Mouse (Mus musculus) ES-Bruce4 (cell line): ENCODE results near the gene Lpp. TPM values are rescaled to one million over a fixed set of nuclear protein-coding genes. Genes with fewer than 3 reads are reported as not detected.

Source experiments
- H3K27ac ChIP-seq: 2 replicates; pipeline ENCODE4 v1.5.1; 2012; ENCODE audit warnings: low read length, inconsistent platforms; ENCODE audit not compliant: insufficient read depth
- H3K27me3 ChIP-seq: 2 replicates; pipeline ENCODE4 v1.6.1; 2012; ENCODE audit warnings: mild to moderate bottlenecking, low read length, inconsistent platforms; ENCODE audit not compliant: control insufficient read depth, poor library complexity, insufficient read depth, severe bottlenecking
- H3K36me3 ChIP-seq: 2 replicates; pipeline ENCODE4 v1.6.1; 2012; ENCODE audit warnings: inconsistent platforms, mild to moderate bottlenecking, low read length, moderate library complexity; ENCODE audit not compliant: control insufficient read depth, poor library complexity, insufficient read depth, severe bottlenecking
- H3K4me1 ChIP-seq: one replicate; pipeline ENCODE4 v1.8.1; 2011; ENCODE audit warnings: low read length; ENCODE audit not compliant: control insufficient read depth, insufficient read depth
- H3K4me3 ChIP-seq: 2 replicates; pipeline ENCODE4 v1.5.1; 2011; ENCODE audit warnings: low read depth, mild to moderate bottlenecking, low read length
- H3K9ac ChIP-seq: 2 replicates; pipeline ENCODE4 v1.6.1; 2012; ENCODE audit warnings: low read depth, mild to moderate bottlenecking, inconsistent platforms; ENCODE audit not compliant: poor library complexity, severe bottlenecking
- H3K9me3 ChIP-seq: replicated peaks from 2 replicates; pipeline ENCODE4 v1.6.1; 2012; ENCODE audit warnings: mild to moderate bottlenecking, low read length, inconsistent platforms; ENCODE audit not compliant: control insufficient read depth, poor library complexity, insufficient read depth, severe bottlenecking
- CTCF ChIP-seq: IDR thresholded peaks from one replicate; pipeline ENCODE4 v1.8.1; 2011; ENCODE audit warnings: low read depth, low read length
- EP300 ChIP-seq: IDR thresholded peaks from 2 replicates; pipeline ENCODE4 v1.6.1; 2011; ENCODE audit warnings: low read depth, low read length; ENCODE audit not compliant: insufficient read depth
- POLR2A ChIP-seq: IDR thresholded peaks from one replicate; pipeline ENCODE4 v1.8.1; 2011; ENCODE audit warnings: low read length; ENCODE audit not compliant: insufficient read depth
- polyA plus RNA-seq: library from polyadenylated mRNA; stranded (reverse); fragments of >200 nt; gene quantifications from 2 replicates; pipeline ENCODE4 v1.2.4, GENCODE M21; 2011; ENCODE audit warnings: low read depth; ENCODE audit not compliant: missing spikeins, insufficient read depth, insufficient read length

Gene Lpp
- polyA plus RNA-seq, 1 experiment: 48.5 TPM

DNA sequence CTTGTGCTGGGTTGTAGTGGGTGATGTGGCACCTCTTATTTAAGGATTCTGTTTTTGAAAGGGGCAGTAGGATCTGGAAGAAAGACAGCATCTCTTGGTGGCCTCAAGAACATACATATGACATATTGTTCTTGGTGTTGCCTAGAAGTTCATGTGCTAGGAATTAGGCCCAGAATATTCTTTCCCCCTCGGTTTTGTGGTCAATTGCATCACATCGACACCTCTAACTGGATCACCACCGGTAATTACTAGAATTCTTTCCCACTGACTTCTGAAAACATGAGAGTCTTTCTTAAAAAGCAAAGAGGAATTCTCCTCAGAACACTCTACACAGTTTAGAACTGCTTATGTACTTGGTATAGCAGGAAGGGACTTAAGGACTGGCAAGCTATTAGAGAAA lies 34.3 kb downstream of the Lpp start:
- Histone ChIP-seq H3K4me1 (no peaks in the 10 kb centered on the region), H3K27ac (no peak overlapping the region), H3K9me3 (no peaks in the 10 kb centered on the region), H3K36me3 (no peaks in the 10 kb centered on the region), H3K9ac (no peak overlapping the region), H3K4me3 (no peak overlapping the region), H3K27me3 (no peaks in the 10 kb centered on the region)
- no peak for TF ChIP-seq POLR2A
- TF ChIP-seq EP300: no peak
- no peak for TF ChIP-seq CTCF

DNA sequence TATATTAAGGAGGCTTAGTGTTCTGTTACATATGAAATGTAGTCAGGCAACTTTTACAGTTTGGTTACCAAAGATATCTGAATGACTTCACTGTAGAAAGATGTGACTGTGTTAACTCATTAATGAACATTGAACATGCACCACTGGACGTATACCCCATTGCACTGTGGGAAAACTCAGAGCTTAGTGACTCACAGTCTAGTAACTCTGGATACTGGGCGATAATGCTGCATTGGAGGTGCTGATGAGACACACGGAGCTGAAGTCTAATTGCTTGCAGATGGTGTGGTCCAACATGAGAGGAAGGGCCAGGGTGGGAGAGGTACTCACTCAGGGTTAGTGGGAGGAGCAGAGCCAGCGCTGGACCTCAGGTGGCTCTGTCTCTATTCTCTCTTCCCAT lies 34.7 kb downstream of the Lpp start:
- H3K36me3 ChIP-seq: no peaks in the 10 kb centered on the region
- no peak overlapping the region for H3K27ac ChIP-seq
- H3K27me3 ChIP-seq: no peaks in the 10 kb centered on the region
- H3K9ac ChIP-seq: no peak overlapping the region
- no peaks in the 10 kb centered on the region for H3K4me1 ChIP-seq
- no peaks in the 10 kb centered on the region for H3K9me3 ChIP-seq
- H3K4me3 ChIP-seq: no peak overlapping the region
- TF ChIP-seq EP300 (no peak), CTCF (no peak), POLR2A (no peak)

DNA sequence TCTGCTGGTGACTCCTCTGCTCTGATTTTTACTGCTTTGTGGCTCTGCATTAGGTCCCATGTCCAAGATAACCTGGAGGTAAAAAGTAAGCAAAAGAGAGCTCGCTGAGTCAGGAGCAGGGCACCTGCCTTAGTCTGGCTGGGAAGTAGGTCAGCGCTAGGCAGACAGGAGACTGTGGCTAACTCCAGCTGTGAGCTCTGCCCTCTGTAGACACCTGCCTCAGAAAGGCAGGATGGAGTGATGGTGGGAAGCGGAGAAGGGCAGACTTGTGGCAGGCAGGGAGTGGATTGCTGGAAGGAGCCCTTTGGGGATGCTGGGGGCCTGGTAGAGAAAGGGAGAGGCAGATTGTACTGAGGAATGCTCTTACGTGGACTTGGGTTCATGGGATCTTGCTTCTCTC lies 35.4 kb downstream of the Lpp start:
- TF ChIP-seq POLR2A: no peak
- no peak for TF ChIP-seq CTCF
- no peak for TF ChIP-seq EP300
- Histone ChIP-seq H3K27me3 (no peaks in the 10 kb centered on the region), H3K36me3 (no peaks in the 10 kb centered on the region), H3K4me1 (no peaks in the 10 kb centered on the region), H3K27ac (no peak overlapping the region), H3K9ac (no peak overlapping the region), H3K4me3 (no peak overlapping the region), H3K9me3 (no peaks in the 10 kb centered on the region)

DNA sequence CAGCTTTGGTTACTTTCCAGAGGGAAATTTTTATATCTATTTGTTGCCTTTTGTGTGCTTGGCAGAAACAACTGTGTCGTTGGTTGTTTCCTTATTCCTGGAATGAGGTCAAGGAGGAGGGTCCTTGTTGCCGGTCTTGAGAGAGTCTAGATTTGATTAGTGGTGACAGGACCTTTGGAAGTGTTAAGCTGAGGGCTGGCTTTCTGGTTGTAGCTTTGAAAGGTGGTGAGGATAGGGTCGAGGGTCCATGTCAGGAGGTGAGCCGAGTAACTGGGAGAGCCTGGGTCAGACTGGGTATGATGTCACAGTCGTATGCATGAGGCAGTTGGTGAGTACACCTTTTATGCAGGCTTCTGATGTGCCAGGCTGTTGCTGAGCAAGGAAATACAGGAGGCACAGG lies 36.4 kb downstream of the Lpp start:
- H3K9me3 ChIP-seq: no peaks in the 10 kb centered on the region
- H3K9ac ChIP-seq: no peak overlapping the region
- H3K27ac ChIP-seq: no peak overlapping the region
- TF ChIP-seq EP300: no peak
- no peak for TF ChIP-seq CTCF
- TF ChIP-seq POLR2A: no peak
- H3K27me3 ChIP-seq: no peaks in the 10 kb centered on the region
- no peaks in the 10 kb centered on the region for H3K4me1 ChIP-seq
- H3K36me3 ChIP-seq: no peaks in the 10 kb centered on the region
- no peak overlapping the region for H3K4me3 ChIP-seq

DNA sequence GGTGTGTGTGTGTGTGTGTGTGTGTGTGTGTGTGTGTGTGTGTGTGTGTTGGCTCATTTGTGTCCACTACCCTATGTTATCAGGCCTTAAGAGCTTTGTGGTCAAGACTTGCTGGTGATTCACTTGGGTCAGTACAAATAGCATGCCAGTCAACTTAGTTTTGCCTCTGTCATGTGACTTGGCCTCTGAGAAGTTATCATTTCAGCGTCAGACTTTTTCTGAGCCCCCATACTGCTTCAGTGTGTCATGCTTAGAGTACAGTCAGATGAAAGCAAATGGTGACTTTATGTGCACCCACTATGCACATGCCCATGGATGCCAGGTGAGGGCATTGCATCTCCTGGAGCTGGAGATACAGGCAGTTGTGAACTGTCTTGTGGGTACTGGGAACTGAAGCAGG lies 38.5 kb downstream of the Lpp start:
- no peak overlapping the region for H3K9ac ChIP-seq
- H3K27me3 ChIP-seq: no peaks in the 10 kb centered on the region
- no peaks in the 10 kb centered on the region for H3K4me1 ChIP-seq
- H3K9me3 ChIP-seq: no peaks in the 10 kb centered on the region
- TF ChIP-seq POLR2A (no peak), CTCF (no peak), EP300 (no peak)
- no peaks in the 10 kb centered on the region for H3K36me3 ChIP-seq
- no peak overlapping the region for H3K27ac ChIP-seq
- H3K4me3 ChIP-seq: no peak overlapping the region

GRCm38 (mm10) chr16:24433563-24433962 lies 40.3 kb downstream of the Lpp start:
- Histone ChIP-seq H3K27me3 (no peaks in the 10 kb centered on the region), H3K9ac (no peak overlapping the region), H3K9me3 (no peaks in the 10 kb centered on the region), H3K36me3 (no peaks in the 10 kb centered on the region), H3K4me3 (no peak overlapping the region), H3K4me1 (no peaks in the 10 kb centered on the region), H3K27ac (no peak overlapping the region)
- TF ChIP-seq CTCF (no peak), POLR2A (no peak), EP300 (no peak)
